Mouse (Mus musculus) kidney, adult 2 months (tissue): ENCODE measurements at regions not wholly inside any gene's neighbourhood (a gene's known extent, or its start where the extent isn't known, plus 50 kb on each side); places are given as distances from the start of the nearest gene placed in this dataset.

Experiments
- CTCF ChIP-seq: fragments of 200-500 bp; conservative IDR thresholded peaks from 2 replicates; pipeline ENCODE4 v1.5.1; 2011; ENCODE audit warnings: low read depth, mild to moderate bottlenecking, control low read depth, low read length, moderate library complexity, mixed read lengths; ENCODE audit not compliant: insufficient read depth, insufficient read length
- POLR2A ChIP-seq: fragments of 200-500 bp; IDR thresholded peaks from one replicate; pipeline ENCODE4 v1.6.1; 2011; ENCODE audit warnings: low read depth, low read length, control low read depth

GRCm38 (mm10) chr9:74384206-74384896 lies 274.2 kb downstream of the Wdr72 start:
- TF ChIP-seq POLR2A (no peak), CTCF (no peak)
